Mouse (Mus musculus) urinary bladder, postnatal 25 days (tissue): ENCODE results near the gene Dmc1.

Experiments
- DNase-seq: peaks from one replicate; pipeline ENCODE4 v3.0.0; 2022; ENCODE audit warnings: low spot score

The Dmc1 gene

DNA sequence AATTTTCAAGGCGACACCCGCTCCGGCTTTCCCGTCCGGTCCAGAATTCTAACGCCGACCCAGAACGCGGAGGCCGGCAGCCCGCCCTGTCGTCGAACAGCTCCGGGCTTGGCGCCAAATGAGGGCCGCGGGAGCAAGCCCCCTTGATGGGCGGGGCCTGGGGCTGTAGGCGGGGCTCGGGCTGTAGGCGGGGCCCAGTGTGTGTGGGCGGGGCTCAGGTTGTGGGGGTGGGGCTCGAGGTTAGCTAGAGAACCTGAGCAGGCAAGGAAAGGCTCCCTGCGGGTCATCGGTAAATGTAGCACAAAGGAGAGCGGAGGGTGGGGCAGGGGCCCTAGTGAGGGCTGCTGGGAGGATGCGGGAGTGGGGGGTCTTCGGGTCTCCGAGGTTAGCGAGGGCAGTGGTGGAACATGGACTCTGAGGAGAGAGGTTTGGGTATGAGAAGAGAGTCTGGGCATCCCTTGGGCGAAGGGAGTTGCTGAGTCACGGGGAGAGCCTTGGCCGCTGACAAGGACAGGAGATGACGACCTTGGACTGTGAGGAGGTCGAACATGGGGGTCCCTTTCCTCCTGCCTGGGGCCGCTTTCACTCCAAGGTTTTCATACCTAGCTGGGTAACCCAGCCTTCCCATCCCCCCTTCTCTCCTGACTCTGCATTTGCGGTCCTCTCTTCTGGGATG is at the start of gene Dmc1:
Dmc1 (minus strand) TSS at position 120 of the 676 bp plus-strand sequence.
- peak; percentile 52 for DNase-seq

DNA sequence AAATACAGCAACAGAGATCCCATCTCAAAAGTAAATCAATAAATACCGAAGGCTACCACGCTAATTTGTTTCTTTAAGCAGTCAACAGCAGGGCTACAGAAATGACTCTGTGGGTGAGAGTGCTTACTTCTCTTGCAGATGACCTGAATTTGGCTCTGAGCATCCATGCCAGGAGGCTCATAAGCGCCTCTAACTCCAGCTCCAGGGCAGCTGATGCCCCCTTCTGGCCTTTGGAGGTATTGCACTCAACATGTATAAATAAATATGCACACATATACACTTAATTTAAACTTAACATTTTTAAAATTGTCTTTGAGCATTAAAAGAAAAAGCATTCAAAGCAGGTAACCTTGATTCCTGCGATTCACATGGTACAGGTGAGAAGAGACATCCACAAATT is 46.6 kb upstream of the Dmc1 start:
- DNase-seq, result no peak

DNA sequence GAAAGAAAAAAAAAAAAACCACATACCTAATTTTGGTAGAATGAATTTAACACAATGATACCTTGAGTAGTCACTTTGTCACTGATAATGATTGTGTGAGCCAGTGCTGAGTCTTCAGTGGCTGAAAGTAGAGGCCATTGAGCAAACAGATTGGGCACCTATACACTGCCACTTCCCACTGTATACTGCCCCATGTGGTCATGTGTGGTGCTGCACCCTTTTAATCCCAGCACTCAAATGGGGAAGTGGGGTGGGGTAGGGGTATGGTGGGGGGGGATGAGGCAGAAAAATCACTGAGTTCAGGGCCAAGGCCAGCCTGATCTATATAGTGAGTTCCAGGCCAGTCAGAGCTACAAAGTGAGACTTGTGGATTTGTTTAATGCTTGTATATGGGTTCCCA is 45.7 kb upstream of the Dmc1 start:
- no peak for DNase-seq

DNA sequence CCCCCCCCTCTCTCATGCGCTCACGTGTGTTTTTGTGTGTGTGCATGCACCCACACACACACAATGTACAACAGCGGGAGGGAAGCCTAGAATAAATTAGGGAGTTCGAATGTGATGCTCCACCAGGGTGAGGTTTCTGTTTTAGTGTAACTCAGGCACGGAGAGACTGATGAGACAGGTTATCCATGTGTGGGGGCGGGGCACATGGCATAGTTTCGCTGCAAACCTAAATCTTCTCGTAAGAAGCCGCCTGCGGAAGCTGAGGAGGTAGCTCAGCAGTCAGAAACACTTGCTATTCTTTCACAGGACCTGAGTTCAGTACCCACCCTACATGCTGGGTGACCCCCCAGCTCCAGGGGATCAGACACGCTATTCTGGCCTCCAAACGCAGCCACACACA is 43.2 kb upstream of the Dmc1 start:
- DNase-seq, result no peak

DNA sequence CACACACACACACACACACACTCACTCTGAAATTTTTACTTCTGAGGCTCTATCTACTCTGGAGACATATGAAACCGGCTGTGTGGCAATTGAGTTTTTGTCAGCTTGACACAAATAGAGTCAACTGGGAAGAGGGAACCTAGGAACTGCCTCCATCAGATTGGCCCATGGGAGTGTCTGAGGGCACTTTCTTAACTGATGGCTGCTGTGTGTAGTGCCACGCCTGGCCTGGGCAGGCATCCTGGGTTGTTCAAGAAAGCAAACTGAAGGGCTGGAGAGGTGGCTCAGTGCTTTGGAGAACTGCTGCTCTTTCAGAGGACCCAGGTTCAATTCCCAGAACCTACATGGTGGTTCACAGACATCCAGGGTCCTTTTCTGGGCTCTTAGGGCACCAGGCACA is 40.6 kb upstream of the Dmc1 start:
- DNase-seq, result no peak

DNA sequence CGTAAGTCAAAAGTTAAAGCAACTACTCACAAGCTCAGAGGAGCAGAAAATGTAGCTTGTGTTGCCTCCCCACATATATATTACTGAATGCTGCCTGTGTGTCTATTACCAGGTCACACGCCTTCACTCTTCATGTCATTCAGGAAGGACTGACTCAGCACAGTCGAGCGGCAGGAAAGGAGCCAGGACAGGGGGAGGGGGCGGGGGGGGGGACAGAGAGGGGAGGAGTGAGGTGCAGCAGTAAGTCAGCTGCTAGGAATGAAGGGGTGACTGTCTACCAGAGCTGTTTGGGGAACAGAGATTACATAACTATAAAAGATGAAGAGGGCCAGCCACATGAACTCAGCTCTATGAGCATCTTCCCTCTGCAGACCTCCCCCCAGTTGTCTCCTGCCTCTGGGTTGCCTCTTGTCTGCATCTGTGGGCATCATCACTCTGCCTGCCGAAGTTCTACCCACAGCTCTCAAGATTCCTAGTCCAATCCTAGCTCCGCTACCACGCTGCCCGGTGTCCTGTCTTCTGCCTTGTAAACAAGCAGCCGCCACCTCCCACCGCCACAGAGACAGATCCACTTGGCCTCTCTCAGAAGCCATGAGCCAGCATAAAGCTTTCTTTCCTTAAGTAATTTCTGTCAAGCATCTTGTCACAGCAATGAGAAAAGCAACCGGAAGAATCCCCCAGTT is 36.4 kb upstream of the Dmc1 start:
- no peak for DNase-seq

DNA sequence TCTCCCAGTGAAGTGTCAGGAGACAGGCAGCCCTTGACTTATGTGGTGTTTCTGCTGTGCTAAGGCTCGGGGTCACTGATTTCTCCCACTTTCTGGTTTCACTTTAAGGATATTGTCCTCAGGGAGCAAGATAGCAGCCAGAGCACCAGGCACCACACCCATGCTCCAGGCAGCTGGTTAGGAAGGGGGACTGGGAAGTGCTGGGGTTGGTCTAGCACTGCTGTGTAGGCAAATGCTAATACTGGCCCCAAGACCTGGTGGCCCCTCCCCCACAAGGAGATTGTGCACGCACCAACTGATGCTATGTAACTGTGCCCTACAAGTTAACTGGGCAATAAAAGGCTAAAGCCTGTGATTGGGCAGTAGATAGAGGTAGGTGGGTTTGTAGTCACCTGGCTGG is 25.6 kb upstream of the Dmc1 start:
- no peak for DNase-seq

DNA sequence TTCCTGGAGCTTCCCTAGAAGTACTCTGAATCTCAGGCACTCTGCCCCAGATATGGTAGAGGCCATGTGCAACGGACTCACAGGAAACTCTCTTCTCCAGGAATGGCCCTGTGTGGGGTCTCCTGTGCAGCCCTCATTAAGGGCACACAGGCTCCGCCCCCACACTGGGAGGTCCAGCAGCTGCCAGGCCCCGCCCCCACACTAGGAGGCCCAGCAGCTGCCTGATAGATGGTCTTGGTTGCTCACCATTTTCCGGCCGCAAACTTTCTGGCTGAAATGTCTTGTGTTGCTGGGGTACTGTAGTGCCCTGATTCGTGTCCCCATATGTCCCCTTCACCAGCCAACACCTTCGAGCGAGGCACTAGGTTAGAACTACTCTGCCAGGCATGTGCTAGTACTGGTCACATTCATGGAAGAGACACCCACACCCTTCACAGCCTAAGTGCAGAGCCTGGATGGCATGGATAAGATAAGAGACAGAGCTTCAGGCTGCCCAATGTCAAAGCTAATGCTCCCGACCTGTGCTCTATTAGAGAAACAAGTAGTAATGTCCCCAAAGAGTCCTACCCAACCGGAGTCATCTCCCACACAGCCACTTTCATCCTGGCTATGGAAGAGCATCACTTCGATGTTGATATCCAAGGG is 15.0 kb upstream of the Dmc1 start:
- DNase-seq, result no peak

DNA sequence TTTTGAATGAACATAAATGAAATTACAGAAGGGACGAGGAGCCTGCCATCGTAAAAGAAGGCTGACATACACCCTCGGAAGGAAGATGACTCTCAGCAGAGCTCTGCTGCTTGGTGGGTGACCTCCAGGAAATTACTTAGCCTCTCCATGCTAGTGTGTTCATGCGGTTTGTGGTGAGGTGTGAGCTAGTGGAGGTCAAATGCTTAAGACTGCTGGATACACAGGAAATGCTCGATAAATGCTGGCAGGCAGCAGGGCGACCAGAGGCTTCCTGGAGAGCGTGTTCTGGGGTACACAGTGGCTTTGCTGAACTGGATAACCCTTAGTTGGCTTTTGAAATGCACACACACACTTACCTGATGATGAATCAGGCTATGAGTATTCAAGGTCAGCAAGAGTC is 13.5 kb upstream of the Dmc1 start:
- no peak for DNase-seq

DNA sequence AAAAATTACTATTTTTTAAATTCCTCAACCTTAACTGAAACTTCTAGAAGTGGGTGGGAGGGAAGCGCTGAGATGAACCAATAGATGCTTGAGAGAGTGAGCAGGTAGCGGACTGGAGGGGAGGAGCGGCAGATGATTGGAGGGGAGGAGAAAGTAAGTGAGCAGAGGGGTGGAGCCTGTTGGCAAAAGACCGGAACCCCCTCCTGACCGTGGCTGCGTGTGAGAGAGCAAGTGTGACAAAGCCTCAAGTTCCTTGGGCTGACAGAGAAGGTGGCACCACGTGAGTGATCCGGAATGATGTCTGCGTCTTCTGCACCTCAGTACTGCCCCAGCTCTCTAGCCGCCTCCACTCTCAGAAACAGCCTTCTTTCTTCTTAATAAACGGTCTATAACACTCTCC is 12.2 kb upstream of the Dmc1 start:
- DNase-seq, result no peak

DNA sequence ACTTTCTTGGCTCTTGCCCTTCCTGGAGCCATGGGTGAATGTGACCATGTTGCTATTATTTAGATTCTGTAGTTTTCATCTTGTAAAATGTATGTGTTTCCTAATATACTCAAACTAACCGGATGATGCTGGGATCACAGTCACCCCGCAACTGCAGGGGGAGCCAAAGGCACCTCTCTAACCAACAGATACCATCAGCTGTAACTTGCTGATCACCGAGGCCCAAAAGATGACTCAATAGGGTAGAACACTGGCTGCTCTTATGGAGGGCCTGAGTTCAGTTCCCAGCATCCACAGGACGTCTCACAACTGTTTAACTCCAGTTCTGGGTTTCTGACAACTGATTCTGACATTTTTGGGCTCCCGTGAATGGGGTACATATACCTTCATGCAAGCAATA is 11.8 kb upstream of the Dmc1 start:
- no peak for DNase-seq

DNA sequence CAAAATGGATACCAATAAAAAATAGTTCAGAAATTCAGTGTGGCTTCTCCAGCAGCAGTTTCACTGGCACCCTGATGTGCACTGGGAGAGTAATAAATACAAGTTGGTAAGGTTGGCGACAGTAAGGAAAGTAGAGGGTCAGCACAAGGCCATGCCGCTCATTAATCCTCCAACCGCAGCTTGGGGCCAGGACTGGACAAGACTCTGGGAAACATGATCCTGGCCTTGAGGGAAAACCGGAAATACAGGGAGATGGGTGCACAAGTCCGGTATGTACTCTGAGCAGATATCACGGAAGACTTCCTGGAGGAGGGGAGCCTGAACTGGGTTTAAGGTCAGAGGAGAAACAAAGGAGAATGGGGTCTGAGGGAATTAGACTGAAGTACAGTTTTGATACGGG is 10.6 kb upstream of the Dmc1 start:
- no peak for DNase-seq

DNA sequence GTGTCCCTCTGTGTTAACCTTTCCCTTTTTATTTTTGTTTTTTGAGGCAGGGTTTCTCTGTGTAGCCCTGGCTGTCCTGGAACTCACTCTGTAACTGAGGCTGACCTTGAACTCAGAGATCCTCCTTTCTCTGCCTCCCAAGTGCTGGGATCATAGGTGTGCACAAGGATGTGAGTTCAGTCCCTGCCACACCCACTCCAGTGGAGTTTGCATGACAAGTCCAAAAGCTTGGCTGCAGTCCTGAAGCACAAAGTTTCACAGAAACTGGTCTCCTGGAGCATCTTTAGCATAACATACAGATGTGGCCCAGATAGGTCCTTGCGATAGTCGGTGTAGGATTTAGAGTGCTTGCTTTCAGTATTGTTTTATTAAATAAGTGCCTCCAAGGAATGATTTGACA is 4.3 kb upstream of the Dmc1 start:
- no peak for DNase-seq

DNA sequence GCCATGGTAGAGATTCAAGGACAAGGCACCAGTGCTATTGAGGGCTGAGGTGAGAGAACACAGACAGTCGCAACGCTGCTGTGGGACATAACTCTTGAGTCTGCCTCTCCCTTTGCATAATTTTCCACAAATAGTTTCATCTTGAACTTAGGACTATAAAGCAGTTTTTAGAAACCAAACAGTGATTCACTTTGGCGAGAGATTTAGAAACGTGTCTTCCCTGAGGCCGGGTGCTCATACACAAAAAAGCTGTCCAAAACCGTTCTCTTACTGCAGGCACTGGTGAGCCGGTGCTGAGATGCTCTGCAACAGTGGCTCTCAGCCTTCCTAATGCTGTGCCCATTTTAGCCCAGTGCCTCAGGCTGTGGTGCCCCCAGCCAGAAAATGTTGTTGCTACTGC is 3.3 kb upstream of the Dmc1 start:
- no peak for DNase-seq

DNA sequence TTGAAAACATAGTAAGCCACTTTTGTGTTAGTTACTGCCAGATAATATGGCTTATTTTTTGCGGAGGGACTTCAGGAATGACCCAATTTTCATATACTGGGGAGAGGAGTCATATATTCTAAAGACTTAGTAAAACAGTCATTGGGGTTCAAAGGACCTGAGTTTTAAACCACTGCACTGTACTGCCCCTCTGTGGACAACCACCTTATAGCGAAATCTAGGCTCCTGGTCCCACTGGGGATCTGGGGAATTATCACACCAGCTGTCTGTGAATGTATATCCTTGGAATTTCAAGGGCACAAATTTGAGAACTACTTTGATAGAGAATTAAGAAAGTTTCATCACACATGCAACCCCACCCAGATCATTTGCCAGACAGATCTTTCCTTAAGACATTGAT is 2.8 kb upstream of the Dmc1 start:
- DNase-seq, result no peak

DNA sequence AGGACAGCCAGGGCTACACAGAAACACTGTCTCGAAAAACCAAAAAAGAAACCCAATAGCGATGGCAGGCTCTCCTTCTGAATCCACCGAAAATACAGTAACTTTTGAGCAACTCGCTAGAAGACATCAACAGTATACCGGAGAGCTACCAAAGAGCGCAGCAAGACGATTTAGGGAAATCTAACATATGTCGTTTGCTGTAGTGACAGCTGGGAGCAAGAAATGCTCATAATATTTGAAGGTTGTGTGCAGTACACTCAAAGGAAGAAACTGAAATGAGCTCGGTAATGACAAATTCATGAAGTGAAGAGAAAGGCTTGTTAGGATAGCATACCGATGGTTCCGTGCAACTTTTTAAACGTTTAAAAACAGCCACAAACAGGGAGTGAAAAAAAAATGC is 1.3 kb upstream of the Dmc1 start:
- DNase-seq, result no peak

DNA sequence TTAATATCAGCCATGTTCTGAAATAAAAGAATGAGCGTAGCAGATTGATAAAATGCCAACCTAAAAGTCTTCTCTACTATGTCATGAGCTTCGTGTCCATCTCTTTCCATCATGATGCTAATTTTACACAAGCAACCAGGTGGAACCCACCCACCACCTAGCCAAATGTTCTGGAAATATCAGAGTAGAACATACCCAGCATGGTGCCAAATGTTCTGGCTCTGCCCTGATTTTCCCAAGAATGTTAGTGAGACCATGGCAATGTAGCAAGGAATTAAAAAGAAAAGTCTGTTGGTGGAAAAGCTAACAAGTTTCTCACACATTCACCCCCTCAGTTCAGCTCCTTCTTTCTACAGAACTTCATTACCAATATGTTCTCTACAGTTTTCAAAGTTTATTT is 4.7 kb downstream of the Dmc1 start:
- no peak for DNase-seq

DNA sequence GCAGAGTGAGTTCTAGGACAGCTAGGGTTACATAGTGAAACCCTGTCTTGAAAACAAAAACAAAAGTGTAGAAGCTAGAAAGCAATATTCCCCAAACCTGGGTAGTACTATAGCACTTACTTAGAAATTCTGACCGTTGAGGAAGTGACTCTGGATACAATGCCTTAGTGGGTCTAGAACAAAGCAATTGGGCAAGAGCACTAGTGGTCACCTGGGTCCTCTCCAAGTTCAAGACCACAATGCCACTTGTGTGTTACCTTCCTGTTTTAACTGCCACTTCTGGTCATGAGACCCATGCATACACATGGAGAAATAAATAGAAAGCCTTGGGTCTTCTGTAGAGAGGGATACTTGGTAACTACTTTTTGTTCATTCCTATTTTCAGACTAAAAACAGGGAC is 6.2 kb downstream of the Dmc1 start:
- DNase-seq, result no peak

DNA sequence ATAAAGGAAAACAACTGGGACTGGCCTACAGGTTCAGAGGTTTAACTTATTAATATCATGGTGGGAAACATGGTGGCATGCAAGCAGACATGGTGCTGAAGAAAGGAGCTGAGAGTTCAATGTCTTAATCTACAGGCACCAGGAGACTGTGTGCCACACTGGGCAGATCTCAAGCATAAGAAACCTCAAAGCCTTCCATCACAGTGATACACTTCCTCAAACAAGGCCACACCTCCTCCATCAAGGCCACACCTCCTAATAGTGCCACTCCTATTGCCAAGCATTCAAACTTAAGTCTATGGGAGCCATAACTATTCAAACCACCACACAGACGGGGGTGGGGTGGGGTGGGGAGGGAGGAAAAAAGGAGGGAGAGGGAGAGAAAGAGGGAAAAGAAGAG is 23.3 kb downstream of the Dmc1 start:
- DNase-seq, result no peak

DNA sequence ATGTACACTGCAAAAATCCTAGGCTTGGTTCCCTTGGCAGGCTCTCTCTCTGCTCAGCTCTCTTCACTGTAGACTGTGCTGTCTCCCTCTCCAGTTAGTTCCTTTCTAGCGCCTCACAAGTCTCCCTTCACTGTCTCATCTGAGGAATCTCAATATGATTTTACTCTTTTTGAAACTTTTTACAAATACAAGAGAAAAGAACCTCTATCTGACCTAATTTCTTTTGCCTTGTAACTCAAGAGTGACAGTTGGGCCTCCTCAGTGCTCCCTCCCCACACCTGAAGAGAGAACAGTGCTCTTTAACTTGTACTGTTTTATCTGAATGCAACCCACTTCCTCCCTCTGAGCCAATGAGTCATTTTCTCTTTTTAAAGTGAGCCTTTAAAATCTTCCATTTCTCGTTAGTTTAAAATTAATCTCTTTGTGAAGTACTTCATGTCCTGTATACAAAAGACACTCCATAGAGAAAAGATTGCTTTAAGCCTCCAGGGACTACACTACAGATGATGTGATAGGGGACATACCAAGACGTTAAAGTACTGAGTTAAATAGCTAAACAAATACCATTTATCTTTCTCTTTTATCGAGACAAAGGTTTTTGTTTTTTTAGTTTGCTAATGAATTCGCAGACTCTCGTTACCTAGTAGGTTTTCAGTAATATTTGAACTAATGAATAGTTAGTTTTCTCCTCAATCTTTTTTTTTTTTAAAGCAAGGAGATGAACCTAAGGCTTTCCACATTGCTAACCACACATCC is 27.1 kb downstream of the Dmc1 start:
- DNase-seq, result no peak

DNA sequence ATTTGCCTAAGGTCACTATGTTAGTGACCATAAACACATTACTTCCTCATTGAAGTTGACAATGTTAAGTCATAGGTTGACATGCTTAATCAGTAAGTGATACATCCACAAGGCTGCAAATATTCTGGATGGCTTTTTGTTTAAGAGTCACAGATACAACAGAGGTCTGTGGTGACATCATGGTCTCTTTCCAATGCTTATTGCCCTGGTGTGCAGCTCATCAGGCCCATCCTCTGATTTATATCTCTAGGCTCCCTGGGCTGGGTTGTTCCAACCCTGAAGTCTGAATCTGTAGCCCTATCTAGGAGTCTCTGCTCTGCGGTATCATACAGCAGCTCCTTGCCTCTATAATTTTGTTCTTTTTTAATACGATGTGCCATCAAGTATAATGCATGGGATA is 28.0 kb downstream of the Dmc1 start:
- no peak for DNase-seq

DNA sequence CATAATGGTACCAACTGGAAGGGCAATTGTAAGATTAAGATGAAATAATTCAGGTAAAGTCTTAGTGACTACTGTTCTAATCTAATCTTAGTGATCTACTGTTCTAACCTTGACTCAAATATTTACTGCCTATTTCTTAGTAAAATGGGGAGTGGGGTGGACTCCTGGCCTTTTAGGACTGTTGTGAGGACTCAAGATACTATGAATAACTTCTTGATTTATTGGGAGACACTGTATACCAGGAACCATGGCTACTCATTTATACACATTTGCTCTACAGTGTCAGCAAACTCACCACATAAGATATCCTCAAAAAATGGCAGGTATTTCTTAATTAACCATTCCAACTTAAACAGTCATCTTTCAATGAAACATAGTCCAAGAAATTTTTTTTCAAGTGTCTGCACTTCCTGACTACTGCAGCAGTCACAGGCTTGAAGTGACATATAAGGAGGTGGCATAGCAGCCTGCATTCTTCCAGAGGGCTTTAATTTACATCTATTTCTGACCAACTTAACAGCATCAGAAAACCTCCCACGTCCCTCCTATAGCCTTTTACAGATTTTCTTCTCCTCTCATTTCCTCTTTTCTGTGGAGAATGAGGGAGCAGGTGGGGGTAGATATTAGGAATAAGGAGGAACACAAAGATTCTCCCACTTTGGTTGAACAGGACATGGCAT is 29.2 kb downstream of the Dmc1 start:
- no peak for DNase-seq
